Mouse (Mus musculus) G1E (cell line): ENCODE results near the gene Cenpx. TPM values are rescaled to one million over a fixed set of nuclear protein-coding genes. Genes with fewer than 3 reads are reported as not detected.

Source experiments
- ATAC-seq: 2 replicates; pipeline ENCODE4 v1.8.0; 2016; ENCODE audit warnings: mild to moderate bottlenecking; ENCODE audit not compliant: insufficient number of reproducible peaks, poor library complexity, low FRiP score, severe bottlenecking; ENCODE audit errors: extremely low read depth
- DNase-seq: peaks from one replicate; pipeline ENCODE4 v3.0.0; 2012; ENCODE audit warnings: low spot score
- H3K27me3 ChIP-seq: 2 replicates; pipeline ENCODE4 v1.6.1; 2012; ENCODE audit warnings: mild to moderate bottlenecking, low read length, inconsistent platforms; ENCODE audit not compliant: insufficient read depth
- H3K36me3 ChIP-seq: replicated peaks from 2 replicates; pipeline ENCODE3; 2012; ENCODE audit warnings: mild to moderate bottlenecking, inconsistent platforms
- H3K4me1 ChIP-seq: 2 replicates; pipeline ENCODE4 v1.6.1; 2012; ENCODE audit warnings: low read depth, low read length, inconsistent platforms, mixed read lengths; ENCODE audit not compliant: insufficient read depth
- H3K4me3 ChIP-seq: 2 replicates; pipeline ENCODE4 v1.5.1; 2012; ENCODE audit warnings: low read depth, mild to moderate bottlenecking, inconsistent platforms, low read length, moderate library complexity, mixed read lengths
- H3K9me3 ChIP-seq: replicated peaks from 2 replicates; pipeline ENCODE4 v1.6.1; 2012; ENCODE audit warnings: inconsistent platforms
- CTCF ChIP-seq: IDR thresholded peaks from 2 replicates; pipeline ENCODE4 v1.5.1; 2012; ENCODE audit warnings: low read depth, low read length, inconsistent platforms, mixed read lengths
- GATA1 ChIP-seq: IDR thresholded peaks from 2 replicates; pipeline ENCODE4 v1.6.1; 2012; ENCODE audit warnings: borderline replicate concordance, low read length, inconsistent platforms, mixed read lengths
- GATA2 ChIP-seq: IDR thresholded peaks from 2 replicates; pipeline ENCODE4 v1.6.1; 2012; ENCODE audit warnings: low read depth, low read length, inconsistent platforms, borderline replicate concordance
- POLR2AphosphoS5 ChIP-seq: IDR thresholded peaks from 2 replicates; pipeline ENCODE4 v1.6.1; 2012; ENCODE audit warnings: low read depth, low read length, inconsistent platforms; ENCODE audit not compliant: insufficient replicate concordance
- TAL1 ChIP-seq: conservative IDR thresholded peaks from 2 replicates; pipeline ENCODE4 v1.6.1; 2012; ENCODE audit warnings: low read depth, low read length, inconsistent platforms, mixed read lengths
- polyA plus RNA-seq: library from polyadenylated mRNA; stranded (reverse); fragments of >175 nt; gene quantifications from 2 replicates; pipeline ENCODE4 v1.2.3, GENCODE M21; 2012
- total RNA-seq, 2 experiments: library from RNA; stranded (forward) in 1 of 2; stranded (reverse) in 1 of 2; fragments of 200-1000 nt in 1 of 2; fragments of >200 nt in 1 of 2; fragmentation: Nextera tagmentation in 1 of 2; gene quantifications; 2 replicates each; pipeline ENCODE4 v1.2.3; 2014 to 2017

The Cenpx gene
- total and polyA plus RNA-seq, 3 experiments = 67.2 to 250 (median 158) TPM

DNA sequence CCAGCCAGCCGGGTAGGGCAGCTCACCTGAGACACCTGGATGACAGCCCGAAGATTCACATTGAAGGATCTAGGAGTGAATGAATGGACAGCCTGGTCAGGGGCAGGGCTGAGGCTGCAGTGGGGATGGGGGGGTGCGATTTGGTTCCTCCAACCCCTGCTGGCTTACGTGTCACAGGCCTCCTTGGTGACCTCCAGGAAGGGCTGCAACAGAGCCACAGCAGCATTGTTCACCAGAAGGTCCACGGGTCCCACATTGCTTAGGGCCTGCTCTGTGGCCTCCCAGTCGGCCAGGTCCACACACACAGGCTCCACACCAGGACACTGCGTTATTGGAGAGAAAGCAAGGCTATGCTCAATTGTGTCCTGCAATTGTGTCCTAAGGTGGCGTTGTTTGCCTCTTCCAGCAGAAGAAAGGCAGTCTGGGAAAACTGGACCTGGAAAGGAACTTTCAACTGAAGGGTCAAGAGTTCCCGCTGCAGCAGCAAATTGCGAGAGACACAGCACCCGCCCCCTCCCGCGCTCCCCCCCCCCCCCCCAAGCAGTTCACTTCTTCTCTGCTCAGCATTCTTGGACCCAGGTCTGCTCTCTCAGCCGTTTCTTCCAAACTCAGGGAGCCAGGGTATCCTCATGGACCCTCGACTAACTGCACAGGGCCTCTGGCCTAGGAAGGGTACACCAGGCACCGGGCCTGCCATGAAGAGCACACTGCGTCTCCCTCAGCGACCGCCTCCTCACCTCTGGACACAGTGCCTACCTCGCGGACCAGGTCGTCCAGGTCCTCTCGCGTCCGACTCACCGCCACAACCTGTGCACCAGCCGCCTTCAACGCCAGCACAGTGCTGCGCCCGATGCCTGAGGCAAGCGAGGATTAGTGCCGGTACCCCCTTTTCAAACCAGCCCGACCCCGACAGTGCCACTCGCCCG is 13.0 kb upstream of the Cenpx start:
- Histone ChIP-seq H3K36me3 (peaks cover 26% of the 10 kb centered on the region), H3K9me3 (peaks cover 2% of the 10 kb centered on the region; the same call in 1 of the 2 replicates), H3K27me3 (peaks cover 45% of the 10 kb centered on the region), H3K4me1 (peaks cover 31% of the 10 kb centered on the region), H3K4me3 (peak overlapping the region; percentile 74)
- ATAC-seq (no peak), DNase-seq (no peak)
- TF ChIP-seq POLR2AphosphoS5 (no peak), GATA2 (no peak), TAL1 (no peak), GATA1 (no peak), CTCF (no peak)

DNA sequence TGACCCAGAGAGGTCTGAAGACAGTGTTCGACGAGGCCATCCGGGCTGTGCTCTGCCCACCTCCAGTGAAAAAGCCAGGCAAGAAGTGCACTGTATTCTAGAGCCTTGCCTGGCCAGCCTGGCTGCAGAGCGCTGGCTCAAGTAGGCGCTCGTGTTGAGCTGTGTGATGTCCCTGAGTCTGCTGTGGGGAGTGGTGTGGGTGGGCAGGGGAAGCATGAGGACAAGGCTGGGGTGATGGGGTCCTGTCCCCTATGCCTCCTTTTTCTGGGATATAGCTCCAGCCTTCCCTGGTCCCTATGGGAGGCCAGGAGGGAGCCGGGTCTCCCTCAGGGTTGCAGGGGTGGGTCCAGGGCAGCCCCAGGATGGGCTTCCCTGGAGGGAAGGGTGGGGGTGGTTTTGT is 10.0 kb upstream of the Cenpx start:
- no peak for DNase-seq
- no peak overlapping the region for H3K4me3 ChIP-seq
- peaks cover 53% of the 10 kb centered on the region for H3K36me3 ChIP-seq
- peaks cover 29% of the 10 kb centered on the region for H3K27me3 ChIP-seq
- ATAC-seq = no peak
- H3K9me3 ChIP-seq = no peaks in the 10 kb centered on the region
- TF ChIP-seq GATA2 (no peak), TAL1 (no peak), CTCF (no peak), POLR2AphosphoS5 (no peak), GATA1 (no peak)
- peaks cover 36% of the 10 kb centered on the region for H3K4me1 ChIP-seq

DNA sequence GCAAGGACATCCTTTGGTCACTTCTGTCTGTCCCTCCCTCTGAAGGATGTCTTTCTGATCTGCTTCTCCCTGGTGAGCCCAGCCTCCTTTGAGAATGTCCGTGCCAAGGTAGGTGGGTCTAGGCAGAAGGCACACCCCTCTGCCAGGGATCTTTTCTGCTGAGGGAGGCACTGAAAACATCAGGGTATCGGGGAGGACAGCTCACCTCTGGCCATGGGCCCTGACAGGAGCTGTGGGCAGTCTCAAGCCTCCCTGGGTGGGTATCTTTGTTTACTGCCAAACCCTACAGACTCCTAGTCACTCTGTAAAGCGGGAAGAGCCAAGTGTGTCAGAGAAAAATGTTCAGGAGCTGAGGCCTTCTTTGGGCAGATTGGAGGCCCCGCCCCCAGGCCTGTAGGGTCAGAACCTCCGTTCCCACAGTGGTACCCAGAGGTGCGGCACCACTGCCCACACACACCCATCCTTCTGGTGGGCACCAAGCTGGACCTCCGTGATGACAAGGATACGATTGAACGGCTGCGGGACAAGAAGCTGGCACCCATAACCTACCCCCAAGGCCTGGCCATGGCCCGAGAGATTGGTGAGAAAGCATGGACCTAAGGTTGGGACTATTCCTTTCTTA is 9.3 kb upstream of the Cenpx start:
- H3K27me3 ChIP-seq = peaks cover 27% of the 10 kb centered on the region
- H3K4me3 ChIP-seq = no peak overlapping the region
- DNase-seq (no peak), ATAC-seq (no peak)
- peaks cover 60% of the 10 kb centered on the region for H3K36me3 ChIP-seq
- no peak for TF ChIP-seq TAL1
- H3K4me1 ChIP-seq = peaks cover 36% of the 10 kb centered on the region
- no peaks in the 10 kb centered on the region for H3K9me3 ChIP-seq

DNA sequence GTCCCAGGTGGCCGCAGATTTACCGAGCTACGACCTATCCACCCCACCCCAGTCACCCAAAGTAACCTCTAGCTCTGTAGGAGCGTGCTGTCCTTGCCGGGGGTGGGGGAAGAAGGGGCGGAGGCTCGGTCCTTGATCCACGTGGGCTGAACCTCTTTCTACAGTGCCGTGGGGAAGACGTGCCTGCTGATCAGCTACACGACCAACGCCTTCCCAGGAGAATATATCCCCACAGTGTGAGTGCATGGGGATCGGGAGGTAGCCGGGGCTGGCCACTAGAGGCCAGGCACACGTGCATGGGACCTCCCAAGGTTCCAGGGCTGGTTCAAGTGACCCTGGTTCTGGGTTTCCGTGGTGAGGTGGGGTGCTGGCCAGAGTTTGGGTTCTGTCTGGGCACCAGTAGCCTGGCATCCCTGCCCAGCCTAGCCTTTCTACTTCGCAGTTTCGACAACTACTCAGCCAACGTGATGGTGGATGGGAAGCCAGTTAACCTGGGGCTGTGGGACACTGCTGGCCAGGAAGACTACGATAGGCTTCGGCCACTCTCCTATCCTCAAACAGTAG is 8.6 kb upstream of the Cenpx start:
- no peak for ATAC-seq
- Histone ChIP-seq H3K4me1 (peaks cover 35% of the 10 kb centered on the region), H3K9me3 (no peaks in the 10 kb centered on the region), H3K27me3 (peaks cover 27% of the 10 kb centered on the region), H3K4me3 (peak overlapping the region; percentile 65; the same call in 1 of the 2 replicates), H3K36me3 (peaks cover 67% of the 10 kb centered on the region)
- TF ChIP-seq POLR2AphosphoS5 (no peak), GATA2 (no peak), GATA1 (no peak), TAL1 (no peak), CTCF (no peak)
- no peak for DNase-seq

DNA sequence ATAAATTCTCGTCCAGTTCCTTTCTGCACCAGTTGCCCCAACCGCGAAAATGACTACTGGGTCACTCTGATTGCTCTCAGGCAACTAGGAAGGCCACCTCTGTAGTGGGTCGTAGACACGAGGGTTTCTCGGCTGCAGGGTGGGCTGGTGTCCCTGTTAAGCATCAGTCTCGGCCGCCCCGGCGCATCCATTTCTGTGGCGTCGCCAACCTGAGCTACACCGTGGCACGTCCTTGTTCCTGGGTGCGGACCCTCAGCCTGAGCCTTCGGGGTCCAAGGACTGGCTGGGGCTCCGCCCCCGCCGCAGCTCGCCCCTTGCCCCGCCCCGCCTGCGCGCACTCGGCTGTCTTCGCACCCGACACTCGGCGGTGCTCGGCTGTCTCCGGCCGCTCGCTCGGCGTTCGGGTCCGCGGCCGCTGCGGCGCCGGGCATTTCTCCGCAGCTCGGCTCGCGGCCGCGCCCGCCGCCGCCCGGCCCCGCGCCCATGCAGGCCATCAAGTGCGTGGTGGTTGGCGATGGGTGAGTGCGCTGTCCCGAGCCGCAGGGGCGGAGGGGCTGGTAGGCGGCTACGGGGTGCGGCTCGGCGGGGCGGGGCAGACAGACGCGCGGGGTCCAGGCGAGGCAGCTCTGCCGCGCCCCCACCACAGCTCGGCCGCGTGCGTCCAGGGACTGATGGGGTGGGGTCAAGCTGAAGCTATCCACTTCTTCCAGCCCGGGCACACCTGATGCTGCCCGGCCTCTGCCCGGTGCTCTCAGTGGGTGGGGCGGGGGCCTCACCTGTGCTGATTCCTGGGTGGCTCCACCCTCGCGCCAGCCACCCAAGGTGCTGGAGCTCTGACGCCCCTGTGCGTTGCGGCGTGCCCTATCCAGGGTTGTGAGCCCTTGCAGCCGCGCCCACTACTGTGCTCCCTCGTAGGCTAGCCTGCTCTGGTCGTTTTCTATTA is 7.9 kb upstream of the Cenpx start, which contains the start of gene Rac3:
Gene Rac3 (plus strand): TSS at position 347 of the 943 bp plus-strand sequence.
- H3K9me3 ChIP-seq = no peaks in the 10 kb centered on the region
- peak within 1 kb of the TSS; percentile 65; the same call in 1 of the 2 replicates for H3K4me3 ChIP-seq
- no peak for ATAC-seq
- no peak for DNase-seq
- peaks cover 27% of the 10 kb centered on the region for H3K4me1 ChIP-seq
- peaks cover 74% of the 10 kb centered on the region for H3K36me3 ChIP-seq
- H3K27me3 ChIP-seq = peaks cover 27% of the 10 kb centered on the region
- TF ChIP-seq POLR2AphosphoS5 (no peak), GATA1 (no peak), CTCF (no peak), GATA2 (no peak), TAL1 (no peak)
